Mouse (Mus musculus) ovary, postnatal 10 days (tissue): ENCODE data around the gene Ppp1r12c.
A peak's percentile ranks its signal among the peaks of the same experiment; 100 is the strongest.

Experiments
- DNase-seq: peaks from one replicate; pipeline ENCODE4 v3.0.0; 2022; ENCODE audit warnings: low spot score

The Ppp1r12c gene

DNA sequence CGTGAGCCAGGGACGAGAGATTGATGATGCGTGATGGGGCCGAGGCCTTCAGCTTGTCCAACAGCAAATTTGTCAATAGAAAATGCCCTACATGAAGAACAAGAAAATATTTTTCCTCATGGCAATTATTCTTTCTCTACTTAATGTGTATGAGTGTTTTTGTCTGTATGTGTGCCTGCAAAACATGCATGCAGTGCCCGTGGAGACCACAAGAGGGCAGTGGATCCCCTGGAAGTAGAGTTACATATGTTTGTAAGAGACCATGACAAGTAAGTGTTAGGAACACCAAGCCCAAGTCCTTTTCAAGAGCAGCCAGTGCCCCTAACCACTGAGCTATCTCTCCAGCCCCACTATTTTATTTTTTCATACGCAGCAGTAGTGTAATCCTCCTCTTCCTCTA, 69.9 kb downstream of the Ppp1r12c start:
- DNase-seq = peak; percentile 48
